Mouse (Mus musculus) adrenal gland, postnatal 14 days (tissue): ENCODE measurements around the gene Grin2c. TPM values are rescaled to one million over a fixed set of nuclear protein-coding genes. Genes with fewer than 3 reads are reported as not detected.

Source experiments
- DNase-seq: peaks from one replicate; pipeline ENCODE4 v3.0.0; 2021; ENCODE audit warnings: mixed read lengths
- microRNA-seq, 2 experiments: library from miRNA; unstranded; fragments of <30 nt; microRNA quantifications; one replicate each; pipeline ENCODE4 v1.2.0; 2021
- total RNA-seq: library from RNA; stranded (reverse); gene quantifications from 2 replicates; pipeline ENCODE4 v1.2.3, GENCODE M21; 2021

Gene Grin2c
- total RNA-seq, 1 experiment from 2014 or later = 0.96 TPM

DNA sequence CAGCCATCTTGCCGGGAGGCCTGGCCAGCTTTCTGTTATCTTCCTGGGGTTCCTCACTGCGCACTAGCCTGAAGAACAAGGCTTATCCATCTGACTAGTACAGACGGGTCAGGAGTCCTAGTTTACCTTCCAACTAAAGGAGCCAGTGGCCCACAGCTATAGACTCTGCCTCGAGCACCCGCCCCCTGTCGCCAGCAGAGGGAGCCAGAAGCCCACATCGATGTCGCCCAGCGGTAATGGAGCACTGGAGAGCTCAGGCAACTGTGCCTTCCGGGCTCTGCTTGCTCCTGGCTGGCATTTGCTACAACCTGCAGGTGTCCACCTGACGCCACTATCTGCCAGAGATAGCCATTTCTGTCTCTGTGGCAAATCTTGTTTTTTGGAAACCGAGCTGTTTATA is 64.7 kb downstream of the Grin2c start:
- DNase-seq = peak; percentile 90

- DNase-seq = no peak
Measured at GRCm38 (mm10) chr11:115200520-115200919, 66.5 kb downstream of the Grin2c start.

Small RNA genes lying within 50 kb of the gene (microRNA-seq; reads per million reads assigned to microRNA genes)
- gene Gm25837 = 0 reads per million in 2 experiments

Other genes starting within 250 kb of the Grin2c start
- gene Cd300ld4, start 240.2 kb downstream of the Grin2c start, total RNA-seq = 0.79 TPM in 1 of 2 replicates, not detected in the other
- 4.0 and 5.3 TPM in 2 replicates for gene Cd300ld5, start 229.5 kb downstream of the Grin2c start, total RNA-seq
- 3.3 TPM in 1 of 2 replicates, not detected in the other for gene Cd300ld3, start 218.8 kb downstream of the Grin2c start, total RNA-seq
- 0.30 and 0.63 TPM in 2 replicates for gene Cd300e, start 205.1 kb downstream of the Grin2c start, total RNA-seq
- gene Rab37, start 175.8 kb downstream of the Grin2c start, total RNA-seq = 1.9 and 3.3 TPM in 2 replicates
- 0.52 and 1.4 TPM in 2 replicates for gene Cd300lf, start 133.3 kb downstream of the Grin2c start, total RNA-seq
- gene Slc9a3r1, start 103.9 kb downstream of the Grin2c start, total RNA-seq = 23.0 and 24.3 TPM in 2 replicates
- 9.0 and 15.7 TPM in 2 replicates for gene Tmem104, start 79.8 kb downstream of the Grin2c start, total RNA-seq
- gene Nat9, start 79.4 kb downstream of the Grin2c start, total RNA-seq = 26.4 and 30.6 TPM in 2 replicates
- 592 and 605 TPM in 2 replicates for gene Fdxr, start 9.8 kb upstream of the Grin2c start, total RNA-seq
- 18.4 and 21.2 TPM in 2 replicates for gene Fads6, start 30.4 kb upstream of the Grin2c start, total RNA-seq
- gene Otop2, start 39.9 kb upstream of the Grin2c start, total RNA-seq = not detected in 2 replicates
- 0.33 and 0.38 TPM in 2 replicates for gene Ush1g, start 54.8 kb upstream of the Grin2c start, total RNA-seq
- not detected in 2 replicates for gene Otop3, start 67.5 kb upstream of the Grin2c start, total RNA-seq
- 20.3 and 27.4 TPM in 2 replicates for gene Hid1, start 100.5 kb upstream of the Grin2c start, total RNA-seq
- 61.5 and 66.2 TPM in 2 replicates for gene Cdr2l, start 114.7 kb upstream of the Grin2c start, total RNA-seq
- gene Mrpl58, start 136.5 kb upstream of the Grin2c start, total RNA-seq = 136 and 146 TPM in 2 replicates
- 857 and 919 TPM in 2 replicates for gene Atp5h, start 152.7 kb upstream of the Grin2c start, total RNA-seq
- gene Kctd2, start 152.9 kb upstream of the Grin2c start, total RNA-seq = 39.1 and 45.2 TPM in 2 replicates
- not detected in 2 replicates for gene Trim80, start 173.3 kb upstream of the Grin2c start, total RNA-seq
- 1.2 and 1.3 TPM in 2 replicates for gene Slc16a5, start 195.2 kb upstream of the Grin2c start, total RNA-seq
- gene Armc7, start 208.4 kb upstream of the Grin2c start, total RNA-seq = 6.9 and 9.1 TPM in 2 replicates
- gene Nt5c, start 224.6 kb upstream of the Grin2c start, total RNA-seq = 73.8 and 89.8 TPM in 2 replicates
- gene Jpt1, start 247.1 kb upstream of the Grin2c start, total RNA-seq = 99.8 and 101 TPM in 2 replicates